Mouse (Mus musculus) hindbrain, embryonic 16.5 days (tissue): ENCODE data around the gene Wdfy3. TPM values are rescaled to one million over a fixed set of nuclear protein-coding genes. Genes with fewer than 3 reads are reported as not detected.
"Not testable (repeated sequence)": the region's sequence is repeated elsewhere in the genome, so short reads cannot be mapped to it uniquely, and the experiment has no call there.

Experiments used
- ATAC-seq: fragments of 200-750 bp; cut with Nextera tagmentation; 2 replicates; pipeline ENCODE4 v1.8.0; 2017; ENCODE audit warnings: moderate TSS enrichment, moderate library complexity
- H3K27ac ChIP-seq: fragments of 300-500 bp; sonication (generic); 2 replicates; pipeline ENCODE4 v1.5.1; 2014; ENCODE audit warnings: low read depth, mild to moderate bottlenecking, control low read depth, low read length, moderate library complexity
- H3K27me3 ChIP-seq: fragments of 300-500 bp; sonication (generic); replicated peaks from 2 replicates; pipeline ENCODE4 v1.6.1; 2014; ENCODE audit warnings: low read length; ENCODE audit not compliant: control insufficient read depth, insufficient read depth
- H3K36me3 ChIP-seq: fragments of 300-500 bp; sonication (generic); 2 replicates; pipeline ENCODE4 v1.6.1; 2014; ENCODE audit warnings: mild to moderate bottlenecking, low read length, moderate library complexity, mixed read lengths; ENCODE audit not compliant: control insufficient read depth, insufficient read depth
- H3K4me1 ChIP-seq: fragments of 300-500 bp; sonication (generic); 2 replicates; pipeline ENCODE4 v1.6.1; 2014; ENCODE audit warnings: low read depth, low read length; ENCODE audit not compliant: control insufficient read depth, insufficient read depth
- H3K4me2 ChIP-seq: fragments of 300-500 bp; sonication (generic); 2 replicates; pipeline ENCODE4 v1.6.1; 2014; ENCODE audit warnings: mild to moderate bottlenecking, low read length, control low read depth, moderate library complexity
- H3K4me3 ChIP-seq: fragments of 300-500 bp; sonication (generic); 2 replicates; pipeline ENCODE4 v1.5.1; 2014; ENCODE audit warnings: mild to moderate bottlenecking, low read length, control low read depth, moderate library complexity
- H3K9ac ChIP-seq: fragments of 300-500 bp; sonication (generic); 2 replicates; pipeline ENCODE4 v1.6.1; 2014; ENCODE audit warnings: low read depth, mild to moderate bottlenecking, control low read depth, low read length, moderate library complexity
- H3K9me3 ChIP-seq: fragments of 300-500 bp; sonication (generic); 2 replicates; pipeline ENCODE4 v1.6.1; 2014; ENCODE audit warnings: mild to moderate bottlenecking, low read length, moderate library complexity; ENCODE audit not compliant: control insufficient read depth
- WGBS: fragments of 180-500 bp; shearing (Covaris S2); extraction: QIAGEN DNeasy Blood & Tissue Kit; methylation state at CpG from one replicate; pipeline ENCODE4 v1.1.7; 2014; 5-methylcytosine and 5-hydroxymethylcytosine counted together
- polyA plus RNA-seq: library from polyadenylated mRNA; unstranded; fragments of >200 nt; fragmentation: Nextera tagmentation; extraction: Ambion mirVana; gene quantifications from 2 replicates; pipeline ENCODE4 v1.2.1, GENCODE M21; 2015

The Wdfy3 gene
- polyA plus RNA-seq = 22.5 and 25.4 TPM in 2 replicates

DNA sequence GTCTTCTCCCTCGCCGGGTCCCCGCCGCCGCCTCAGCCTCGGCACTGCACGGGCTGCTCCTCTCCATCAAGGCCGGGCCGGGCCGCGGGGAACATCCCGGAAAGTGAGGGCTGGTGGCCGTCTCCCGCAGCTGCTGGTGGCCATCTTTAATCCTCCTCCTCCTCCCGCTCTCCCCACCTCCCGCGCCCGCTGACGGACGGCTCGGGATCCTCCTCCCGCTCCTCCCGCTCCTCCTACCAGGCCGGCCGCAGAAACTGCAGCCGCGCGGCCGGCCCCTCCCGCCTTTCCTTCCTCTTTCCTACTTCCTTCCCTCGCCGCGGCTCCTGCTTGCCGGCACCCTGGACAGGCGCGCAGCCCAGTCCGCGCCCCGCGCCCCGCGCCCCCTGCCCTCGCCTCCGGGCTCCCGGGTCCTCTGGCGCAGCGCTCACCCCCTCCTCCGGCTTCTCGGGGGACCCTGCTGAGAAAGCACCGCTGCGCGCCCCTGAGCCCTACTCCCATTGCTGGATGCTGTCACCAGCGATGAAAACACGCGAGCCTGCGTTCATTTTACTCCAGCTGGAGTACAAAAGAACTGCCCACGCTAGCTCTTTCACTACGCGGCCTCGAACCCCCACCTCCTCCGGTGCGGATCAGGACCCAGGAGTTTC lies at the start of gene Wdfy3:
Gene Wdfy3, minus strand, starts transcription at position 155 of the 647 bp plus-strand sequence.
- WGBS = 2% methylated on average over 45 of the region's 62 CpGs
- H3K4me1 ChIP-seq = peaks cover 27% of the 10 kb centered on the region
- peak; percentile 94 for ATAC-seq
- peak within 1 kb of the TSS; percentile 95 for H3K27ac ChIP-seq
- no peaks in the 10 kb centered on the region for H3K27me3 ChIP-seq
- no peaks in the 10 kb centered on the region for H3K36me3 ChIP-seq
- no peaks in the 10 kb centered on the region for H3K9me3 ChIP-seq
- peak within 1 kb of the TSS; percentile 81 for H3K4me2 ChIP-seq
- H3K4me3 ChIP-seq = peak within 1 kb of the TSS; percentile 59
- peak within 1 kb of the TSS; percentile 83 for H3K9ac ChIP-seq

- Histone ChIP-seq H3K36me3 (no peaks in the 10 kb centered on the region), H3K4me3 (no peak overlapping the region), H3K4me2 (peak overlapping the region; percentile 9; the same call in 1 of the 2 replicates), H3K4me1 (peaks cover 10% of the 10 kb centered on the region; the same call in 1 of the 2 replicates), H3K9ac (no peak overlapping the region), H3K27ac (no peak overlapping the region), H3K9me3 (no peaks in the 10 kb centered on the region), H3K27me3 (no peaks in the 10 kb centered on the region)
- 61% methylated on average over 14 of the region's 14 CpGs for WGBS
- 0 out of 2 replicates have a peak, but pooled peaks have one; percentile 39 for ATAC-seq
Observed at GRCm38 (mm10) chr5:102113009-102113408, 43.3 kb upstream of the Wdfy3 start.

- WGBS = 64% methylated on average over 7 of the region's 7 CpGs
- H3K4me2 ChIP-seq = no peak overlapping the region
- peaks cover 10% of the 10 kb centered on the region; the same call in 1 of the 2 replicates for H3K4me1 ChIP-seq
- H3K36me3 ChIP-seq = no peaks in the 10 kb centered on the region
- H3K9ac ChIP-seq = no peak overlapping the region
- H3K4me3 ChIP-seq = no peak overlapping the region
- peak; percentile 37 for ATAC-seq
- H3K9me3 ChIP-seq = no peaks in the 10 kb centered on the region
- H3K27ac ChIP-seq = no peak overlapping the region
- H3K27me3 ChIP-seq = no peaks in the 10 kb centered on the region
Observed at GRCm38 (mm10) chr5:102112034-102112433, 42.3 kb upstream of the Wdfy3 start.

GRCm38 (mm10) chr5:102110031-102110430 lies 40.3 kb upstream of the Wdfy3 start:
- Histone ChIP-seq H3K4me3 (no peak overlapping the region), H3K9ac (no peak overlapping the region), H3K9me3 (no peaks in the 10 kb centered on the region), H3K4me2 (no peak overlapping the region), H3K27ac (0 out of 2 replicates have a peak overlapping the region, but pooled peaks have one; percentile 29), H3K36me3 (no peaks in the 10 kb centered on the region), H3K4me1 (peaks cover 7% of the 10 kb centered on the region; the same call in 1 of the 2 replicates), H3K27me3 (no peaks in the 10 kb centered on the region)
- WGBS = 39% methylated on average over 7 of the region's 7 CpGs
- peak; percentile 71 for ATAC-seq

DNA sequence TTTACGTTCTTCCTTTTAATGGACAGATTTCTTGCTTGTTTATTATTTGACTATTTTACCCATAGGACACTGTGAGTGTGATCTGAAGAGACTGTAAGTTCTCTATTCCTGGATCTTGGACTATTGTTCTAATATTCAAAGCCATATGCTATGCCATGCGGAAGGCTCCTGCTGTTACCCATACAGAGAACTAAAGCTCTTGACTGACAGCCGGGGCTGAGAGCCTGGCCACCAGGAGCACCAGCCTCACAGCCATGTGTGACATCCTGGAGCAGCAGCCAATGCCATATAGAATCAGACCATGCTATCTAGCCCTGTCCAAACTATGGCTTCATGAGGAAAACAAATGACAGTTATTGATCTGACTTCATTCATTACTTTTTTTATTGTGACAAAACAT lies 36.2 kb upstream of the Wdfy3 start:
- H3K27ac ChIP-seq = no peak overlapping the region
- H3K9me3 ChIP-seq = no peaks in the 10 kb centered on the region
- no peak overlapping the region for H3K4me2 ChIP-seq
- 56% methylated on average over 3 of the region's 3 CpGs for WGBS
- ATAC-seq = no peak
- no peak overlapping the region for H3K9ac ChIP-seq
- no peaks in the 10 kb centered on the region for H3K27me3 ChIP-seq
- H3K4me3 ChIP-seq = no peak overlapping the region
- no peaks in the 10 kb centered on the region for H3K36me3 ChIP-seq
- H3K4me1 ChIP-seq = peaks cover 3% of the 10 kb centered on the region; the same call in 1 of the 2 replicates

DNA sequence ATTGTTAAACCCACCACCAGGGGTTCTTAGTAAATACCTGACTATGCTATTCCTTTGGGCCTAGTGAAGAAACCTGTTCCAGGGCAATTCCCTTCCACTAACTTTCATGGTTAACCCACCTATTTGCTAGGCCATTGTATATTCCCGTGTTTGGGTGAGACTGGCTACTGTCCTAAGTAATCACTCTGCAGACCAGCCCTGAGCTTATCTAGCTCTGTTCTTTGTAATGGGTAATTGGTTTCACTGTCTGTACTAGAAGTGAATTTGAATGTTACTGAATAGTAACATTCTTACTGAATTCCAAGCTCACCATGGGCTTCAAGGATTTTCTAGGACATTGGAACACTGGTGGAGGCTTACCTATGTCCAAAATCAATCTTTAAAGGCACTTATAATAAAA lies 32.1 kb upstream of the Wdfy3 start:
- not testable (repeated sequence) for H3K9me3 ChIP-seq, H3K9ac ChIP-seq, H3K36me3 ChIP-seq, H3K4me2 ChIP-seq, ATAC-seq, H3K27ac ChIP-seq, H3K27me3 ChIP-seq, H3K4me1 ChIP-seq, H3K4me3 ChIP-seq
- 84% methylated on average over 1 of the region's 1 CpGs for WGBS

DNA sequence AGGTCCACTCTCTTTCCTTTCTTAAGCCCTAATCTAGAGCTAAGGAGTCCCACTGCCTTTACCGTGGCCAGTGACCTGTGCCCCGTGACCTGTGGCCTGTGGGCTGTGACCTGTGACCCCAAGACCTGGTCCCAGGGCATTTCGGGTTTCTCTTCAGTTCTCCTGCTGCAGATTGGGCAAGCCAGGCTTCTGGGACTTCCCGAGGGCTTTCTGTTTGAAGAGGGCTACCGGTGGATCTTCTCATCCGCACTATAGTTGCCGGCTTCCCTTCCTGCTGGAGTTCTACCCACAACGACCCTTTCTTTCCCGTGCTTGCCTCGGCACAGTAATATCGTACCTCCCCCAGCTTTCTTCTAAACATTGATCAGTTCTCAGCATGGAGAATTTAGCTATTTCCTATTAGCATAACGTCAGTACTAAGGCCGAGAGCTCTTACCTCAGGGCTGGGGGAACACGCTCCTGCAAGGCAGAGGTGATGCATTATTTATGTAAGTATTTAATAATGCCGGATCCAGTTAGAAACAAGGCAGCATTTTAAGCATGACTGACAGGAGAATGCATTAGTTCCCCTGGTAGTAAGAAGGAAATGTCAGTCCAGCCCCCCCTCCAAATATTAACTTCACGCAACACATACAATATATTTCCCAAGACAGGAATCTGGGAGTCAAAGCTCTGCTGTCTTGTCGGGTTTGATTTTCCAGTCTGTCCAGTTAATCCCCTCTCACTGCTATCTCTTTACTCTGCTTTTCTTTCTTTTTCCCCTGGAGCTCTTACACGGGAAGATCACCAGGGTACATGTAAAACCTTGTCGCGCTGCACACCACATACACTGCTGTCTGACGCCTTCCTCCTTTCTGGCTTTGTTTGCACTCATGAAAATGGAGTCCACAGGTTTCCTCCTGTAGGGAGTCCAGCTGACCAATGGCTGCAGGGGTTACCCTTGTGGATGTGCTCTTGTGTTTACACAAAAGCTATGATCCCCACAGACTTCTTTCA lies 30.8 kb upstream of the Wdfy3 start:
- no peak overlapping the region for H3K4me3 ChIP-seq
- H3K36me3 ChIP-seq = no peaks in the 10 kb centered on the region
- H3K9me3 ChIP-seq = no peaks in the 10 kb centered on the region
- 37% methylated on average over 21 of the region's 21 CpGs for WGBS
- ATAC-seq = peak; percentile 56
- H3K9ac ChIP-seq = no peak overlapping the region
- H3K4me2 ChIP-seq = no peak overlapping the region
- H3K27ac ChIP-seq = 0 out of 2 replicates have a peak overlapping the region, but pooled peaks have one; percentile 2
- peaks cover 3% of the 10 kb centered on the region for H3K4me1 ChIP-seq
- no peaks in the 10 kb centered on the region for H3K27me3 ChIP-seq

DNA sequence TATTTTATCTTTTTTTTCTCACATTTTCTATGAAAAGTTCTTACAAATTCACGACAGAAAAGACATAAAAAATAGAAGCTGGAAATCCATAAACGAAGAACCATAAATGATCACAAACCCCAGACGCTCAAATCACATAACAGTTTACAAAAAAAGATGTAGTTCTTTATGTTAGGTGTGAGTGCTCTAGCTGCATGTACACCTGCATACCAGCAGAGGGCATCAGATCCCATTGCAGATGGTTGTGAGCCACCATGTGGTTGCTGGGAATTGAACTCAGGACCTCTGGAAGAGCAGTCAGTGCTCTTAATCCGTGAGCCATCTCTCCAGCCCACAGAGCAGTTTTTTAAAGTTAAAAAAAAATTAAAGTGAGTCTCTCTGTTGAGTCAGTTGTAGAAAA lies 25.9 kb upstream of the Wdfy3 start:
- Histone ChIP-seq H3K36me3 (no peaks in the 10 kb centered on the region), H3K9ac (no peak overlapping the region), H3K4me2 (no peak overlapping the region), H3K9me3 (no peaks in the 10 kb centered on the region), H3K4me3 (no peak overlapping the region), H3K27ac (no peak overlapping the region), H3K27me3 (no peaks in the 10 kb centered on the region), H3K4me1 (peaks cover 3% of the 10 kb centered on the region; the same call in 1 of the 2 replicates)
- no peak for ATAC-seq
- 86% methylated on average over 4 of the region's 4 CpGs for WGBS

DNA sequence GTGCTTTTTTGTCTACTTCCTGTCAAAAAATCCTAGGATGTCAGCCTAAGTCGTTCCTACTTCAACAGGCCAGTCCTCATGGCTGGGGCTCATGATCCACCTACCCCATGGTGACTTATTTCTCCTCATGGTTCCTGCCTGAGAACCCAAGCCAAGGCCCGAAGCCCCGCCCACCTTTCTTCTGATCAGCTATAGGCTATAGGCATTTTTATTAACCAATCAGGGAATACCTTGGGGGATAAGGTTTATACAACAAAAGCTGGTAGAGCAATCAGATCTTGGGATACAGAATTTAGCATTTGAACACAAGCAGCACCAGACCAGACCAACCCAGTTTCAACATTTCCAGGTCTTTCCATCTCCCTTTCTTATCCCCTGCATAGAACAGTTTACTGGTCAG lies 21.0 kb upstream of the Wdfy3 start:
- no peak overlapping the region for H3K4me2 ChIP-seq
- no peak overlapping the region for H3K27ac ChIP-seq
- no peaks in the 10 kb centered on the region for H3K9me3 ChIP-seq
- 88% methylated on average over 3 of the region's 3 CpGs for WGBS
- no peaks in the 10 kb centered on the region for H3K4me1 ChIP-seq
- H3K9ac ChIP-seq = no peak overlapping the region
- no peak for ATAC-seq
- H3K36me3 ChIP-seq = no peaks in the 10 kb centered on the region
- no peaks in the 10 kb centered on the region for H3K27me3 ChIP-seq
- H3K4me3 ChIP-seq = no peak overlapping the region
